Mouse (Mus musculus) lung, postnatal 0 days (tissue): ENCODE results near the gene Nploc4. TPM values are rescaled to one million over a fixed set of nuclear protein-coding genes. Genes with fewer than 3 reads are reported as not detected.

Source experiments
- ATAC-seq: fragments of 200-750 bp; cut with Nextera tagmentation; 2 replicates; pipeline ENCODE4 v1.8.0; 2017; ENCODE audit warnings: moderate library complexity
- DNase-seq: peaks from one replicate; pipeline ENCODE4 v3.0.0-alpha.2; 2016; ENCODE audit warnings: low spot score
- H3K27ac ChIP-seq: fragments of 300-500 bp; sonication (generic); 2 replicates; pipeline ENCODE4 v1.5.1; 2014; ENCODE audit warnings: antibody characterized with exemption, mild to moderate bottlenecking, low read length, mixed read lengths
- H3K27me3 ChIP-seq: fragments of 300-500 bp; sonication (generic); replicated peaks from 2 replicates; pipeline ENCODE4 v1.6.1; 2014; ENCODE audit warnings: low read length, mixed read lengths; ENCODE audit not compliant: insufficient read depth
- H3K36me3 ChIP-seq: fragments of 300-500 bp; sonication (generic); 2 replicates; pipeline ENCODE4 v1.6.1; 2014; ENCODE audit warnings: low read length, mixed read lengths; ENCODE audit not compliant: insufficient read depth
- H3K4me1 ChIP-seq: fragments of 300-500 bp; sonication (generic); 2 replicates; pipeline ENCODE4 v1.6.1; 2014; ENCODE audit warnings: antibody characterized with exemption, low read depth, low read length, mixed read lengths; ENCODE audit not compliant: insufficient read depth
- H3K4me2 ChIP-seq: fragments of 300-500 bp; sonication (generic); replicated peaks from 2 replicates; pipeline ENCODE4 v1.6.1; 2014; ENCODE audit warnings: low read depth, mild to moderate bottlenecking, low read length, moderate library complexity, mixed read lengths
- H3K4me3 ChIP-seq: fragments of 300-500 bp; sonication (generic); 2 replicates; pipeline ENCODE4 v1.5.1; 2014; ENCODE audit warnings: low read depth, low read length
- H3K9ac ChIP-seq: fragments of 300-500 bp; sonication (generic); replicated peaks from 2 replicates; pipeline ENCODE4 v1.6.1; 2014; ENCODE audit warnings: low read depth, mild to moderate bottlenecking
- H3K9me3 ChIP-seq: fragments of 300-500 bp; sonication (generic); 2 replicates; pipeline ENCODE4 v1.6.1; 2016; ENCODE audit warnings: low read length, mixed read lengths
- CTCF ChIP-seq: IDR thresholded peaks from 2 replicates; pipeline ENCODE4 v1.5.1; 2016; ENCODE audit warnings: antibody characterized with exemption, mild to moderate bottlenecking
- EP300 ChIP-seq: IDR thresholded peaks from 2 replicates; pipeline ENCODE4 v1.6.1; 2016; ENCODE audit warnings: antibody characterized with exemption, mild to moderate bottlenecking, control low read depth
- WGBS: fragments of 180-500 bp; shearing (Covaris S2); extraction: QIAGEN DNeasy Blood & Tissue Kit; methylation state at CpG from one replicate; pipeline ENCODE4 v1.1.7; 2014; 5-methylcytosine and 5-hydroxymethylcytosine counted together
- polyA plus RNA-seq: library from polyadenylated mRNA; unstranded; fragments of >200 nt; fragmentation: Nextera tagmentation; extraction: Ambion mirVana; gene quantifications from 2 replicates; pipeline ENCODE4 v1.2.1, GENCODE M21; 2015

Nploc4 gene
- polyA plus RNA-seq, 1 experiment from 2014 or later = 15.3 TPM

DNA sequence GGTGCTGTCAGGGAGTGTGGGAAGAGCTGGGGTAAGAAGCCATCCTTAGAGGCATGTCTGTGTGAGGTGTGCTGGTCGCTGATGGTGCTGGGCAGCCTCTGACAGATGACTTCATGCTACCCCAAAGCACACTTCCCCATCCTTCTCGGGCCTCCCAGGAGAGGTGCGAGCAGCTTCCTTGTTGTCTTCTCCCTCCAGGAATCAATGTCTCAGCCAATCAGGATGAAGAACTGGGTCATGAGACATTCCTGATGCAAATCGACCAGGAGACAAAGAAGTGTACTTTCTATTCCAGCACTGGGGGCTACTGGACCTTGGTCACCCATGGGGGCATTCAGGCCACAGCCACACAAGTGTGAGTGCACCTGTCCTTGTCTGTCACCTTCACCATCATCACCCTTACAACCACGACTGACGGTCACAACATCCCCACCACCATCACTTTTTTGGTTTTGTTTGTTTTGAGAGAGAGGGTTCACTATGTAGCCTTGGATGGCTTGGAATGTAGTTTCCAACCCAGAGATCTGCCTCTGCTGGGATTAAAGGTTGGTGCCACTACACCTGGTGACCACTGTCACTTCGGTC lies 71.0 kb downstream of the Nploc4 start:
- no peak for ATAC-seq
- H3K27me3 ChIP-seq = no peaks in the 10 kb centered on the region
- WGBS = 34% methylated on average over 7 of the region's 7 CpGs
- H3K27ac ChIP-seq = no peak overlapping the region
- H3K9ac ChIP-seq = no peak overlapping the region
- no peaks in the 10 kb centered on the region for H3K9me3 ChIP-seq
- no peaks in the 10 kb centered on the region for H3K36me3 ChIP-seq
- no peak for DNase-seq
- no peak overlapping the region for H3K4me2 ChIP-seq
- TF ChIP-seq CTCF = no peak
- TF ChIP-seq EP300 = no peak
- H3K4me3 ChIP-seq = no peak overlapping the region
- H3K4me1 ChIP-seq = no peaks in the 10 kb centered on the region

DNA sequence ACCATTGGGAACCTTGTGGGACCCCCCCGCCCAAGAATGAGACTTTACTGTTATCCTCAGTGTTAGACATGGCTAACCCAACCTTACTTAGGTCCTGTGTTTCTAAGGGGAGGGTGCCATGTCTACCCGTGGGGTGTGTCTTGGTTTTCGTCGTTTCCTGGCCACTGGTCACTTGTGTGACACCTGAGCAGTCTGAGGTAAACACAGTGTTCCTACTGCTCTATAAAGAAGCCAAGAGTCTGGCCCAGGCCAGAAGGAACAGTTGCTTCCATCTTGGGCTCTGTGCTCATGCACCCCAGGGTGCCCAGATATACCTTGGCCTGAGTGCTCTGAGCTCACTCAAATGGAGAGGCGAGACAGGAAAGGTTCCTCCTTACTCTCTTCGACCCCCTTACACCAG lies 74.6 kb downstream of the Nploc4 start:
- H3K4me1 ChIP-seq = peaks cover 6% of the 10 kb centered on the region
- no peak for DNase-seq
- H3K27me3 ChIP-seq = no peaks in the 10 kb centered on the region
- no peak overlapping the region for H3K27ac ChIP-seq
- TF ChIP-seq CTCF (no peak), EP300 (no peak)
- no peak for ATAC-seq
- H3K9me3 ChIP-seq = no peaks in the 10 kb centered on the region
- H3K36me3 ChIP-seq = no peaks in the 10 kb centered on the region
- H3K4me3 ChIP-seq = no peak overlapping the region
- H3K4me2 ChIP-seq = no peak overlapping the region
- H3K9ac ChIP-seq = no peak overlapping the region
- WGBS = 84% methylated on average over 6 of the region's 6 CpGs

DNA sequence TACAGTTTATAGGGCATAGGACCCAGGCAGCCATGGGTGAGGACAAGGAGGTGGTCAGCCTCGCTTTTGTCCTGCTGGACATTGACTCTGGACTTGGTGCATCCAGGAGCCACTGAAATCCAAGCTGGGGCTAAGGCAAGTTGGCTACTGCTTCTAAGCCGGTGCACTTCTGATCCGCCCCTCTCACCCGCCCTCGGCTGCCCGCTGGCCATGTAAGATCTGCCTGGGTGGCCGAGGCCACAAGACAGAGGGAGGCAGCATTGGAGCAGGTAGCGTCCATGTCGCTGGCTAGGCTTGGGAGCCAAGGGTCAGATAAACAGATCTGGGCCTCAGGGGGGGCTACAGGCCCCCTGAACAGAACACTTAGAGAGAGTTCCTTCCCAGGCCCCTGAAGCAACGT lies 76.2 kb downstream of the Nploc4 start, which contains the start of gene Fscn2:
Gene Fscn2, plus strand, starts transcription at position 240 of the 400 bp plus-strand sequence.
- Histone ChIP-seq H3K4me1 (peaks cover 11% of the 10 kb centered on the region), H3K36me3 (no peaks in the 10 kb centered on the region), H3K9ac (no peak within 1 kb of the TSS), H3K9me3 (no peaks in the 10 kb centered on the region), H3K27me3 (no peaks in the 10 kb centered on the region), H3K4me2 (no peak within 1 kb of the TSS), H3K4me3 (no peak within 1 kb of the TSS), H3K27ac (no peak within 1 kb of the TSS)
- ATAC-seq = no peak
- TF ChIP-seq CTCF = no peak
- TF ChIP-seq EP300 = no peak
- no peak for DNase-seq
- WGBS = 68% methylated on average over 10 of the region's 10 CpGs

DNA sequence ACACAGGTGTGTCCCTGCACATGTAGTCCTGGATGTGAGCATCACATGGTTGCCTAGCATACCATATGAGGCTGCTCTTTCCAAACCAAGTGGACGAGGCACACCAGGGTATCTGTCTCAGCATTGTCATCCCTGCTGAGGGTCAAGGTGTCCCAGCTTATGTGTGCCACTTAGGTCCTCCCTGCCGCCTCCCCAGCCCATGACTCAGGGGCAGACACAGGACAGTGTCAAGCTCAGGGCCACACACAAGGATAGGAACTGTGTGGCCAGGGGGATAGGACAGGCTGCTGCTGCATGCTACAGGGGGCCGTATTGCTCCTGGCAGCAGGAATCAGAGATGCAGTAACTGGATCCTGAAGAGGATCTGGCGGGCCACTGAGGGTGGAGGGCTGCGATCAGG lies 76.8 kb downstream of the Nploc4 start:
- H3K9me3 ChIP-seq = no peaks in the 10 kb centered on the region
- DNase-seq = no peak
- no peak overlapping the region for H3K4me2 ChIP-seq
- no peak overlapping the region for H3K9ac ChIP-seq
- WGBS = 84% methylated on average over 5 of the region's 5 CpGs
- no peak for ATAC-seq
- peaks cover 11% of the 10 kb centered on the region for H3K4me1 ChIP-seq
- no peaks in the 10 kb centered on the region for H3K36me3 ChIP-seq
- no peaks in the 10 kb centered on the region for H3K27me3 ChIP-seq
- no peak overlapping the region for H3K4me3 ChIP-seq
- no peak overlapping the region for H3K27ac ChIP-seq
- no peak for TF ChIP-seq EP300
- TF ChIP-seq CTCF = no peak

DNA sequence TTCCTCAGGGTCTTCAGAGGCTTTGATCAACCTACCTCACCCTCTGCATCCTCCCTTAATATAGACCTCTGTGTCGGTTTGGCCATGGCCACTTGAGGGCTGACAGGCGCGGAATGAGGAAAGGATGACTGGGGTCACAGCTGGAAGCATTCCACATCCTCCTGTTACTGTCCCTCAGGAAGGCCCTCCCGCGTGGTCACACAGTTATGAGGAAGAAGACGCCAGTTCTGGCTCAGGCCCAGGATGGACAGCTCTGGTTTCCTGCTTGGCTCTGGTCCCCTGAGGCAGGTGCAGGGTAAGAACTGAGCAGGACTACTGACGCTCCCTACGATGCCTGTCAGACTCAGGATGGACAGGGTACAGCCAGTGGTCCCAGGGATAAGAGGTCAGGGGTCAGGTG lies 77.4 kb downstream of the Nploc4 start:
- no peak for TF ChIP-seq EP300
- TF ChIP-seq CTCF = no peak
- Histone ChIP-seq H3K9me3 (no peaks in the 10 kb centered on the region), H3K4me2 (no peak overlapping the region), H3K9ac (no peak overlapping the region), H3K36me3 (no peaks in the 10 kb centered on the region), H3K4me3 (no peak overlapping the region), H3K4me1 (peaks cover 11% of the 10 kb centered on the region), H3K27me3 (no peaks in the 10 kb centered on the region), H3K27ac (no peak overlapping the region)
- 35% methylated on average over 8 of the region's 8 CpGs for WGBS
- no peak for DNase-seq
- ATAC-seq = no peak

- 76% methylated on average over 6 of the region's 6 CpGs for WGBS
- H3K9ac ChIP-seq = no peak overlapping the region
- no peak overlapping the region for H3K27ac ChIP-seq
Observed at GRCm38 (mm10) chr11:120359391-120359790, 78.1 kb downstream of the Nploc4 start.

More at GRCm38 (mm10) chr11:120359391-120359790, 78.1 kb downstream of the Nploc4 start:
- no peaks in the 10 kb centered on the region for H3K9me3 ChIP-seq
- H3K27me3 ChIP-seq = no peaks in the 10 kb centered on the region
- TF ChIP-seq EP300 = no peak
- no peak for TF ChIP-seq CTCF
- ATAC-seq (no peak), DNase-seq (no peak)
- H3K4me2 ChIP-seq = no peak overlapping the region
- no peaks in the 10 kb centered on the region for H3K36me3 ChIP-seq
- no peak overlapping the region for H3K4me3 ChIP-seq
- H3K4me1 ChIP-seq = peaks cover 11% of the 10 kb centered on the region
